Mouse (Mus musculus) intestine, postnatal 0 days (tissue): ENCODE data around the gene Entpd1. TPM values are rescaled to one million over a fixed set of nuclear protein-coding genes. Genes with fewer than 3 reads are reported as not detected.
"Not testable (repeated sequence)": the region's sequence is repeated elsewhere in the genome, so short reads cannot be mapped to it uniquely, and the experiment has no call there.

Source experiments
- ATAC-seq: fragments of 200-750 bp; cut with Nextera tagmentation; 2 replicates; pipeline ENCODE4 v1.8.0; 2017; ENCODE audit warnings: mild to moderate bottlenecking, moderate TSS enrichment, moderate library complexity
- H3K27ac ChIP-seq: fragments of 300-500 bp; sonication (generic); 2 replicates; pipeline ENCODE4 v1.5.1; 2014; ENCODE audit warnings: mild to moderate bottlenecking, low read depth, low read length, moderate library complexity
- H3K27me3 ChIP-seq: fragments of 300-500 bp; sonication (generic); replicated peaks from 2 replicates; pipeline ENCODE4 v1.6.1; 2014; ENCODE audit warnings: low read length, mixed read lengths; ENCODE audit not compliant: control insufficient read depth, insufficient read depth
- H3K36me3 ChIP-seq: fragments of 300-500 bp; sonication (generic); 2 replicates; pipeline ENCODE4 v1.6.1; 2014; ENCODE audit warnings: mild to moderate bottlenecking, moderate library complexity; ENCODE audit not compliant: control insufficient read depth, insufficient read depth
- H3K4me1 ChIP-seq: fragments of 300-500 bp; sonication (generic); replicated peaks from 2 replicates; pipeline ENCODE4 v1.6.1; 2014; ENCODE audit warnings: antibody characterized with exemption, low read length, mixed read lengths; ENCODE audit not compliant: control insufficient read depth, insufficient read depth
- H3K4me2 ChIP-seq: fragments of 300-500 bp; sonication (generic); replicated peaks from 2 replicates; pipeline ENCODE4 v1.6.1; 2014; ENCODE audit warnings: low read depth, mild to moderate bottlenecking, moderate library complexity
- H3K4me3 ChIP-seq: fragments of 300-500 bp; sonication (generic); 2 replicates; pipeline ENCODE4 v1.5.1; 2014; ENCODE audit warnings: low read depth, low read length
- H3K9ac ChIP-seq: fragments of 300-500 bp; sonication (generic); 2 replicates; pipeline ENCODE4 v1.6.1; 2014; ENCODE audit warnings: mild to moderate bottlenecking, low read depth, low read length
- H3K9me3 ChIP-seq: fragments of 300-500 bp; sonication (generic); 2 replicates; pipeline ENCODE4 v1.6.1; 2016; ENCODE audit warnings: mixed run types; ENCODE audit not compliant: control insufficient read depth
- CTCF ChIP-seq: sonication (generic); IDR thresholded peaks from 2 replicates; pipeline ENCODE4 v1.5.1; 2016; ENCODE audit warnings: low read depth, mild to moderate bottlenecking, control low read depth, antibody characterized with exemption, moderate library complexity
- WGBS: fragments of 180-500 bp; shearing (Covaris S2); extraction: QIAGEN DNeasy Blood & Tissue Kit; methylation state at CpG from one replicate; pipeline ENCODE4 v1.1.7; 2014; 5-methylcytosine and 5-hydroxymethylcytosine counted together
- polyA plus RNA-seq: library from polyadenylated mRNA; unstranded; fragments of >200 nt; fragmentation: Nextera tagmentation; extraction: Ambion mirVana; gene quantifications from 2 replicates; pipeline ENCODE4 v1.2.1, GENCODE M21; 2015

Gene Entpd1
- polyA plus RNA-seq, 1 experiment from 2014 or later = 6.8 TPM

DNA sequence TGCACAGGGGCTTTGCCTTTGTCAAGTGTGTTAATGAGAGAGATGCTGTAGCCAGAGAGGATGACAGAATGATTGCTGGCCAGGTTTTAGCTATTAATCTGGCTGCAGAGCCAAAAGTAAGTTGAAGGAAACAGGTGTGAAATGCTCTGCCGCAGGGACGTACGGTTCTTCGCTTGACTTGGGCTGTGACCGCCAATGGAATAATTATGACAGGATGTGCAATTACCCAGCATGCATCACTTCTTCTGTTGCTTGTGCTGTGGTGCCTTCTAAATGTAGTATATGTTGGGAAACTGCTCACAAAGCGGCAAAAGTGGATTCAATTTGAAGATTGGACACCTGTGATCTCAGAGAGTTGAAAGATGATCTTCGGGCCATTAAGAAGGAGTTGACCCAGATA is 3.9 kb downstream of the Entpd1 start:
- H3K4me1 ChIP-seq = peaks cover 4% of the 10 kb centered on the region
- TF ChIP-seq CTCF = no peak
- H3K27ac ChIP-seq = no peak overlapping the region
- no peak overlapping the region for H3K4me3 ChIP-seq
- H3K9me3 ChIP-seq = no peaks in the 10 kb centered on the region
- H3K9ac ChIP-seq = no peak overlapping the region
- 66% methylated on average over 7 of the region's 7 CpGs for WGBS
- no peak for ATAC-seq
- no peaks in the 10 kb centered on the region for H3K36me3 ChIP-seq
- H3K4me2 ChIP-seq = no peak overlapping the region
- H3K27me3 ChIP-seq = no peaks in the 10 kb centered on the region

DNA sequence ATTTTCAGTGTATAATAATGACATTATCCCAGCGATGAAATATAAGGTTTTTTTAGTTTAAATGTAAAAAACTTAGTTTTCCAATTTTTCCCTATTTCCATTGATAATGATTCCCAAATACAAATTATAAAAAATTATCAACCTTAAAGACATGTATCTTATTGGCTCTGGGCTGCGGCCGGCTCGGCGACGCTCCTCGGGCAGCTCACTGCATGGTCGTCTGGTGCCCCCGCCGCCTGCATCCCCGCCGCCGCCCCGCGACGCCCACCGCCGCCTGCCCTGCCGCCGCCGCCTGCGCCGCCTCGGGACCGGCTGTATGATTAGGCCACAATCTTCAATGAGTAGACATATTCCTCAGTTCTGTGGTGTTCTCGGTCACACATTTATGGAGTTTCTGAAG is 9.4 kb downstream of the Entpd1 start:
- not testable (repeated sequence) for H3K4me3 ChIP-seq, ATAC-seq, H3K27me3 ChIP-seq, H3K9ac ChIP-seq, H3K4me2 ChIP-seq, H3K36me3 ChIP-seq, H3K27ac ChIP-seq, H3K4me1 ChIP-seq, H3K9me3 ChIP-seq
- 73% methylated on average over 10 of the region's 26 CpGs for WGBS

DNA sequence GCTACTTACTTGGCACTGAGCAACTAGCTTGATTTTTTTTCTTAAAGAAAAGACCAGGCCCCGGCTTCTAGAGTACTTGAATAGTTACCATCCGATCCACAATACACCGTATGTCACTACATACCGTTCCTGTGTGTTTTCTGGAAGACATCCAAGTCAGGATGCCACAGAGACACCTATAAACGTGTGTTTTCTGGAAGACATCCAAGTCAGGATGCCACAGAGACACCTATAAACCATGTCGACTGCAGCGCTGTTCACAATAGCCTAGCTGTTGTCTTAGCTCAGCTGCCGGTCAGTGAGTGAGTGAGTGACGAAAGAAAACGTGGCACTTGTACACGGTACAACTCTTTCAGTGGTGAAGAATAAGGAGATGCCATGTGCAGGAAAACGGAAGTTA is 13.8 kb downstream of the Entpd1 start:
- no peak for TF ChIP-seq CTCF

DNA sequence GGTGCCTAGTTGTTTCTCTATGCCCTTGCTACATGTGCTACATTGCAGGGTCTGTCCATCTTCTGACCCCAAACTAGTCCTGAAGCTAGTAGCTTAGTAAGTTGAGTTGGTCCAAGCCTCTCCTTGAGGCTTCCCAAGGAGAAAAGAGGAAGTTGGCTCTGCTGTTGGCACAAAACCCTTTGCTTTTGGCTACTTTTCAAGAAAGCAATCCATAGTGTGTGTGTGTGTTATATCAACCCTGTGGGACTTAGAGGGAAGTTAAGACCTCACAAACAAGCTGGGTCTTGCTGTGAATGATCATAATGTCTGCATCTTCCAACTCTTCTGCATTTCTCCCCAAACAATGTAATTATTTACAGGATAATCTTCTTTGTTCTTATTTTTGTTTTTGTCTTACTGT is 16.8 kb downstream of the Entpd1 start:
- Histone ChIP-seq H3K4me1 (no peaks in the 10 kb centered on the region), H3K4me3 (no peak overlapping the region), H3K9me3 (no peaks in the 10 kb centered on the region), H3K27me3 (no peaks in the 10 kb centered on the region), H3K27ac (no peak overlapping the region), H3K36me3 (no peaks in the 10 kb centered on the region), H3K9ac (no peak overlapping the region), H3K4me2 (no peak overlapping the region)
- TF ChIP-seq CTCF = no peak
- no peak for ATAC-seq

More for the DNA sequence above, 13.8 kb downstream of the Entpd1 start:
- no peaks in the 10 kb centered on the region for H3K4me1 ChIP-seq
- H3K9ac ChIP-seq = no peak overlapping the region
- no peak for ATAC-seq
- H3K27ac ChIP-seq = no peak overlapping the region
- H3K36me3 ChIP-seq = no peaks in the 10 kb centered on the region
- no peaks in the 10 kb centered on the region for H3K27me3 ChIP-seq
- no peak overlapping the region for H3K4me2 ChIP-seq
- H3K9me3 ChIP-seq = no peaks in the 10 kb centered on the region
- no peak overlapping the region for H3K4me3 ChIP-seq
- 57% methylated on average over 12 of the region's 12 CpGs for WGBS

DNA sequence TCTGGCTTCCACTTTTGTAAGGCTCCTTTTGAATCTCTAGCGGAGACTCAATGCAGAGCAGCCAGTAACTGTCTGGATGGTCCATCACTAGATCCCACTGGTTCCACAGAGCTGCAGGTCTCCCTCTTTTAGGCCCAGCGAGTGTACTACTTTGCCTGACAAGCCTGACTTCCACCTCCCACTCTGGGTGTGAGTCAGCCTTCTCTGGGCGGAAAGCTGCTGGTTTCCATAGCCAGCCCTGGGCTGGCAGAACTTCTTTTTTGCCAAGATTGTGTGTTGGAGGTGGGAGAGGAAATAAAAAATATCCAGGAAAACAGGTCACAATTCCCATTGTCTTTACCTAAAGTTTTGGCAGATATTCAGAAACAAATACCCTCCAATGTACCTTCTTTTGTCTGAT is 17.9 kb downstream of the Entpd1 start:
- ATAC-seq = no peak
- WGBS = 84% methylated on average over 3 of the region's 3 CpGs
- Histone ChIP-seq H3K4me1 (no peaks in the 10 kb centered on the region), H3K4me3 (no peak overlapping the region), H3K9ac (no peak overlapping the region), H3K9me3 (no peaks in the 10 kb centered on the region), H3K27me3 (no peaks in the 10 kb centered on the region), H3K36me3 (no peaks in the 10 kb centered on the region), H3K27ac (no peak overlapping the region), H3K4me2 (no peak overlapping the region)
- no peak for TF ChIP-seq CTCF

DNA sequence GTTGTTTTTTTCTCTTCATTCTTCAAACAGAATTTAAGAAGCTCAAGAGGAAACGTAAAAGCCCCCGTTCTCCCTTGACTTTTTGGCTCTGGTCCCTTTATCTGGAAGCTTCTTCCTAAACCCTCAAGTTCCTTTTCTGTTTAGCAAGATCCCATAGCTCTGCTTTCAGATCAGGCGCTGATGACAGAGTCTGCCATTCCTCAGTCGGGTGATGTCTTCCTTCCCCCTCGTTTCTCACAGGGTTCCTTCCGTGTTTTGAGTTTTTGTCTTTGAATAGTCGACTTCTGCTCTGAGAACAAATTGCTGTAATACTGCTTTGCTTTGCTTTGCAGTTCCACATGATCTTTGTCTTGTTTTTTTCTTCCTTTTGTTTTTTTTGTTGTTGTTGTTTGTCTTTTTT is 18.4 kb downstream of the Entpd1 start:
- H3K9me3 ChIP-seq = no peaks in the 10 kb centered on the region
- H3K27ac ChIP-seq = no peak overlapping the region
- no peak overlapping the region for H3K9ac ChIP-seq
- no peak overlapping the region for H3K4me2 ChIP-seq
- 64% methylated on average over 7 of the region's 7 CpGs for WGBS
- TF ChIP-seq CTCF = no peak
- no peak overlapping the region for H3K4me3 ChIP-seq
- no peak for ATAC-seq
- no peaks in the 10 kb centered on the region for H3K36me3 ChIP-seq
- H3K27me3 ChIP-seq = no peaks in the 10 kb centered on the region
- H3K4me1 ChIP-seq = no peaks in the 10 kb centered on the region

DNA sequence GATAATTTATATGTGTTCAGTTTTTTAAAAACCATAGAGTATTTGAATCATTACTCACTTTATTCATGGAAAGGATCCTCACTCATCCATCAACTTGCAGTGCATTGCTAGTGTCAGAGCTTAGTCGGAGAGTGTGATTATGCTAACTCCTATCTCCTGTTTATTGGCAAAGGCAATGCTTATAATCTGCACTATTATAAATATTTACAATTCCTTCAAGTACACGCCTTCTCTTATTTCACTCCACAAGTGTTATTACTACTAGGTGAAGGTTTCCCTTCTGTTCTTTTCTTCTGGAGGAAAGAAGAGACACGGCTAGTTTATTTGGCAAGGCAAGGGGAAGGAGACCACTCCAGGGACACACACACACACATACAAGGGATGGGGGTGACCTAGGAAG is 20.0 kb downstream of the Entpd1 start:
- Histone ChIP-seq H3K9me3 (no peaks in the 10 kb centered on the region), H3K9ac (no peak overlapping the region), H3K4me3 (no peak overlapping the region), H3K27ac (no peak overlapping the region), H3K27me3 (no peaks in the 10 kb centered on the region), H3K36me3 (no peaks in the 10 kb centered on the region), H3K4me2 (no peak overlapping the region), H3K4me1 (no peaks in the 10 kb centered on the region)
- 20% methylated on average over 3 of the region's 3 CpGs for WGBS
- TF ChIP-seq CTCF = no peak
- ATAC-seq = no peak
